Mouse (Mus musculus) gastrocnemius, postnatal 10 days (tissue): ENCODE measurements at regions not wholly inside any gene's neighbourhood (a gene's known extent, or its start where the extent isn't known, plus 50 kb on each side); places are given as distances from the start of the nearest gene placed in this dataset.

Experiments used
- DNase-seq: peaks from one replicate; pipeline ENCODE4 v3.0.0; 2021; ENCODE audit warnings: mixed read lengths

DNA sequence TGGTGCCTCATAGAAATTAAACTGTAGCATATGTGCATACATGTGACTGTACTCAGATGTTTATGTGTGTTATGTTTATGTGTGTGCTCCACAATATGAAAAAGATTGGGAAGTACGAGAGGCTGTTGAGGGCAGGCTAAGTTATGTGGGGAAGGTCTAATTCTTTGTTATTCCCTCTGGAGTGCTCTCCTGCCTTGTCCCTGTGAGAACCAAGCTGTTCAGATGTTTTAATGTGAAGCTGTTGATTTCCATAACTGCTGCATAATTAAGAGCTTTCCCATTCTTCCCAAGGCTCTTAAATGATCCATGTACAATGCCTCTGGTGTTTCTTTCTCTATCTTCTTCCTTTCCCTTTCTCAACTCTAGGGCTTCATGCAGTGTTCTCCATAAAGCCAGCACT is 202.7 kb upstream of the Xrcc4 start:
- DNase-seq: no peak

DNA sequence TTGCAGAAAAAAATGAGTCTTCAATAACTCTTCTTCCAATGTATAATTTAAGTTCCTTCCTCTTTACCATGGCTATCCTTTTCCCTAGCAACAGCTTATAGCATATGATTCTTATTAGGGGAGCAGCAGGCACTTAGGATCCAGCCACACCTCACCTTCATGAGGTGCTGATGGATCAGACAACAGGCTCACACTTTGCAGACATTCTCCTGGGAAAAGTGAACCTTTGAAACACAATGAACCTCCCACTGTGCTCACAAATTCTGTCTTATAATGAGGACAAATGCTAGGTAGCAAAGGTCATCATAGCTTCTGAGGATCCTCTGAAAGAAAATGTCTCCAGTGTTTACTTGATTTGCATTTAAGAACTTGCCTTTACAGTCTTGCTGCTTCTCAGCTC is 191.6 kb upstream of the Xrcc4 start:
- DNase-seq: no peak

DNA sequence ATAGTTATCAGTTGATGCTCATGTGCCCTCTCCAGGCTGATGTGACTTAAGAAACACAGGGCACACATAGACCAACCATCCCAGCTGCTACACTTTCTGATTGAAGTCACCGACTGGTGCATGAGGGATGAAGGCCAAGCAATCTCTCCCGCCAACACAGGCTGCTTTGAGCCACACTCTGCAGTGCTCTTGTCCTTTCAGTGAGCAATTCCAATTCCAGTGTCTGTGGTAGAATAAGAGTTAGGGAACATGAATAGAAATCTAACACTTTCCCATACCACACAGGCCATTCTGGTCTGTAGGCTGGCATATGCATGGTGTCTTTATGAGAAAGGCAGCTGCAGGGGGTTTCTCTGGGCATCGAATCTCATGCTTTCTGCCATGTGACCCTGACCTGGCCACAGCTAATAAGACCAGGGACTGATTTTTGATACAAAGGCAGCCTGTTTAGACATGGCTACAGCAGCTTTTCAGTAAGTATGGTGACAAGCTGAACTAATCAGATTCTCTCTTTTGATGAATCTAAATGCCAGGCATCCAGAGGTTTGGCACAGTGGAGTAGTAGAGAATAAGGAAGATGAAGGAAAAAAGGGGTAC is 190.5 kb upstream of the Xrcc4 start:
- DNase-seq: no peak

DNA sequence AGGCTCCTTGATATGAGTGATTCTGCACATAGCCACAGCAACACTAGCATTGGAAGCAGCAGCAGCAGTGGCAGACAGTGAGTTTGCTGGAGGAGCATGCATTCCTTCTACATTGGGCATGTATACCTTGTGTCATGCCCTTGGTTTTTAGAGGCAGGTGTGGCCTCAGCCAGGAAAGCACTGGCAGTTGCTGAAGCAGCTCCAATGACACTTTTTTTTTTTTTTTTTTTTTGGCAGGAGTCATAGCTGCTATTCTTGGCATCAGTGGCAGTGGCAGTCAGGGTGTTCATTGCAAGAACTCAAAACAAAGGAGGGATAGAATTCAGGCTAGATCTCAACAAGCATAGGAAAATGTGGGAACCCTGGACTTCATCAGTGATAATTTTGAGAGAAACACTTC is 189.9 kb upstream of the Xrcc4 start:
- no peak for DNase-seq

DNA sequence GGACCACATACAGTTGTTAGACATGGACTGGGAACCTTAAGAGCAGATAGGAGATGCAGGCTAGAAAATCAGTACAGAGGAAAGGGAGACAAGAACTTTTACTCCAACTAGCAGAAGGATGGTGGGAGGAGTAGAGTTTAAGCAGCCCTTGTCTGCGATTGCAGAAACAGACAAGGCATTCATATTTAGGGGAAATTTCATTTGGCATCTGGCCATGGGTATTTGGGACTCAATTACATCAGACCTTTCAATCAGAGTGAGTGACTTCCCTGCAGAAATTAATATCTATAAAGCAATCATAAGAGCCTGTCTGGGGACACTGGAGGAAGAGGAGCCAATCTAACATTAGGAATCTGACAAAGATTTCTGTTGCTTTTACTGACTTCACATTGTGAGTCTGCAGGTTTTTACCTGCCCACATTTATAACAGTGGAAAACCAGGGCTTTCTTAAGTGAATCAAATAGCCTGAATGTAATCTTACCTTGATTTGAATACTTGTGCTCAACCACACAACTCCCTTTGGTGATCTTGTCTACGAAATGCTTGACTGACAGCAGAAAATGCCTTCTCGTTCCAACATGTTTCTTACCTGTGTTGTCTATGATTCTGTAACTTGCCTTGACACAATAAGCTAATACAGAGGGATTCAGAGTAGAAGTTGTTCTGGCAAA is 169.8 kb upstream of the Xrcc4 start:
- DNase-seq: no peak

DNA sequence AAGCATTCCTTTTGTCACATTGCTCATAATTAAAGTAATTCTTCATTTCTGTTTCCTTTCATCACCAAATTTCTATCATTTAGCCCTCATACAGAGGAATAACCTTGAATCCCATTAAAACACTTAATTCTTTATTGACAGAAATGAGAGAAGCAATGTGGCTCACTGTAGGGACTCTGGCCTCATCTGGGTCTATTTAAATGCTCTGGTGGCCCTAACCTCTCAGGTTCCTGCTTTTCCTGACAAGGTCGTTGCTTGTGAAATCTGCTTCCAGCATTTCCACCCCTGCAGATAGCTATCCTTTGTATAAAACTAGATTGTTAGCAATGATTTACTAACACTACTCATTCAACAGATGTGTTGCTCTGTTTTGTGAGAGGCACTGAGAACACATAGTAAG is 163.6 kb upstream of the Xrcc4 start:
- DNase-seq: no peak

DNA sequence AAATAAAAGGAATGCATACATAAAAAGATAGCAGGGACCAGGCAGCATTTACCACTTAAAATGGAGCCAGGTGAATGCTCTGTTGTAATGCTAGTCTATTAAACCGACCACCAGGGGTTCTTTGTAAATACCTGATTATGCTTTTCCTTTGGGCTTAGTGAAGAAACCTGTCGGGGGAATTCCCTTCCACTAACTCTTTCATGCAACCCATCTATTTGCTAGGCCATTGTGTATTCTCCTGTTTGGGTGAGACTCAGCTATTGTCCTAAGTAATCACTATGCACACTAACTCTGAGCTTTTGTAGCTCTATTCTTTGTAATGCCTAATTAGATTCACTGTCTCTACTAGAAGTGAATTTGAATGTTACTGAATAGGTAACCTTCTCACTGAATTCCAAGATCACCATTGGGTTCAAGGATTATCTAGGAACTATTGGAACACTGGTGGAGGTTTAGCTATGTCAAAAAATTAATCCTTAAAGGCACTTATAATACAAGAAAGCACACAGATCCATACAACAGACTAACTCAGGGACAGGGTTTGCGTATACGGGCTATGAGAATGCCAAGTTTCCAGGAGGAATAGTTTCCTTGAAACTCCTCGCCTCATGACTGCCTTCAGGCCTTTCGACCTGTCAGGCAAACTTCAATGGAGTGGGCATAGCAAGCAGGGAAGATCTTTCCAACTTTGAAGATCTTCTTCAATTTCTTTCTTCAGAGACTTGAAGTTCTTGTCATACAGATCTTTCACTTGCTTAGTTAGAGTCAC is 156.8 kb upstream of the Xrcc4 start:
- DNase-seq: no peak

DNA sequence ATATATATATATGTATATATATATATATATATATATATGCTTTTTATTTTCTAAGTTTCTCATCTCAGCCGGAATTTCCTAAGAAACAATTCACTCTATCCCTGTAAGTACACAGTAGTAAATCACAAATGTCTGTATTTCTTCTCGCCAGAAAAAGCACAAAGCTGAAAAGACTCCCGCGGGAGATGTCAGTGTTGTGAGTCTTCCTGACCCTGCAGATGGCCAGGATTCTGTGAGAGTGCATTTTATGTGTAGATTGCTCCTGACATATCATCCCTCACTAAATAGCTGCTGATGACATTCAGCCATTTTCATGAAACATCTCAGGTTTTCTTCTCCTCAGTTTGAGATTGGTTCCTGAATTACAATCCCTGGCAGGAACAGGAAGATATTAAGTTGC is 148.9 kb upstream of the Xrcc4 start:
- DNase-seq: no peak

DNA sequence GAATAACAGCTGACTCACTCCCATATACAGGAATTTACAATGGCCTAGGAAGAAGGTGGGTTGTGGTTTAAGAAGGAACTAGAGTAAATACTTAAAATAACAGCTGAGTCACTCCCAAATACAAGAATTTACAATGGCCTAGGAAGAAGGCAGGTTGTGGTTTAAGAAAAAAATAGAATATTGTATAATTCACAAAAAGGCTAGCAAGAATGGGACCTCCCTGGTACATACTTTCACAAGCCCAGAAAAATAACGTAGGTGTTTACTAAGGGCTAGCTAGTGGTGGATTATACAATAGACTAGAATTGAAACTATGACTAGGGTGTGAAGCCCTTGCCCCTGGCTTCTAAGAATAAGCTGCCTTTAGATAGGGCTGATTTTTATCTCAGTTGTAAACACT is 144.6 kb upstream of the Xrcc4 start:
- no peak for DNase-seq

DNA sequence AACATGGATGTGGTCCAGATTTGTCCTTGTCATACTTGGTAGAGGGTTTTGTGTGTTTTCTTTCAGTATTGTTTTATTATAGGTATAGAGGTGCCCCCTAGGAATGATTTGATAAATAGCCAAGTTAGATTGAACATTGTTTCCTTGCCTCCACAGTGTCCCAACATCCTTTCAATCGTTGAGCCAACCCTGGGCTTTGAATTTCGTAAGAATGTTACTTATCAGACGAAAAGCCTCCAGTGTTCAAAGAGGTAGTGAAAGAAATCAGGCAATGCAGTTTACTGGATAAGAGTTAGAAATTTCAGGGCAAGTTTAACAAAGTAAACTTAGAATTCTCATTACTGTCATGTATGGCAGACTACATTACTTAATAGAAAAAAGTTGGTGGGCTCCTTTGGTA is 144.2 kb upstream of the Xrcc4 start:
- no peak for DNase-seq

DNA sequence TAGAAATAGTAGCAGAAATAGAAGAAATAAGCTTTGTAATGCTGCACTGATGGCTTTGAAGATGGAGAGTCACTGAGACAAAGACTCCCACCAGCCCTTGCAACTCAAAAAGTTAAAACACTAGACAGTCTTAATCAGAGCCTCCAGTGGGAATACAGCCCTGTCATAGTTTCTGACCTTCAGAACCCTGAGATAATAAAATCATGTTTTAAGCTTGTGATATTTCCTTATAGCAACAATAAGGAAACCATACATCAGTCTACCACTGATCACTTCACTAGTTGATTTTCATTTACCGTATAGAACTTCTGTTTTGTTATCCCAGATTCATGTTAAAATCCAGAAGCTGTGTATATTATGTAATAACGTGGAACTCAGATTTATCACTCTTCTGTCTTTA is 139.7 kb upstream of the Xrcc4 start:
- no peak for DNase-seq

DNA sequence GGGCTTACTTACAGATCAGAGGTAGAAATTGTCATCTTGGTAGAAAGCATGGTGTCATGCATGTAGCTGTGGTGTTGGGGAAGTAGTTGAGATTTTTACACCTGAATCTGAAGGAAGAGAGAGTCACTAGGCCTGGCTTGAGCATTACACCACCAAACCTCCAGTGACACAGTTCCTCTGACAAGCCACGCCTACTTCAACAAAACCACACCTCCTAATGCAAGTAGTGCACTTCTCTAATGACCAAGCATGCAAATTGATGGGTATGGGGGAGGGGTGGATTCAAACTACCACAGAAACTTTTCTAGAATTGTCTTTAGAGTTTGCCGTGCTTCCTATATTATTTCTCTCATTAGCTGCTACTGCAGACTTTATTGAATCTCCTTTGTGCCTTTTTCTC is 136.8 kb upstream of the Xrcc4 start:
- DNase-seq: no peak

DNA sequence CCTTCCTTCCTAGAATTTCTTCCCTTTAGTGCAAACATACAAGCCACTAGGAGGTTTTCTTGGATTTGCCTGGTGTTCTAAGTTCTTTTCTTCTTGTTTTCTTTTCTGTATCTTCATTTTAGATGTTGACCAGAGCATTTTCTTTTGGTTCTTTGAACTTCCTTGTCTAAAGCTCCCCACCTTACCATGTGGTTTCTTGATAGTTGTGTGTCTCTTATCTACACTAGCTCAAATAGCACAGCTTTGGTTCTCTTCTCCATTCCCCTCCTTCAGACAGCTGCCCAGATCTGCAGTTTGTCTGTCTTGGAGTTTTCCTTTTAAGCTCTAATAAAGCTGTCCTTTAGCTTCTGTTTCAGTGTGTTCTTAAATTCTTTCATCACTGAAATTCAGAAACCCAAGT is 123.0 kb upstream of the Xrcc4 start:
- DNase-seq: no peak

DNA sequence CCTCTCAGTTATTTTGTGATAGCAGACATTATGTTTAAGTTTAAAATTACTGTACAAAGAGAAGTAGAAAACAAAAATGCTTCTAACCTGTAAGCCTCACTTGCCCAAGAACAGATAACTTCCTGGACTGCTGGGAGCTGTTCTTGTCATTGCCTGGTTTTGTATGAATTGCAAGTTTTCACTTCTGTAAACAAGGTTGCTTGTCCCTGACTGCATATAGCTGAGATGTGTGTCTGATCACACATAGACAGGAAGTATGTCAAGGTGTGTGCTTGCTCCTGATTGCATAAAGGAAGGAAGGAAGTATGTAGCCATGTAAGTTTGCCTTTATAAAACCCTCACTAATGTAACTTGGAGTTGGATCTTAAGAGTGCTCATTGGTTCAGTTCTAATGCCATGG is 118.5 kb upstream of the Xrcc4 start:
- DNase-seq: no peak
